Mouse (Mus musculus): ENCODE results near the gene Hist1h2ag.

Hist1h2ag gene

DNA sequence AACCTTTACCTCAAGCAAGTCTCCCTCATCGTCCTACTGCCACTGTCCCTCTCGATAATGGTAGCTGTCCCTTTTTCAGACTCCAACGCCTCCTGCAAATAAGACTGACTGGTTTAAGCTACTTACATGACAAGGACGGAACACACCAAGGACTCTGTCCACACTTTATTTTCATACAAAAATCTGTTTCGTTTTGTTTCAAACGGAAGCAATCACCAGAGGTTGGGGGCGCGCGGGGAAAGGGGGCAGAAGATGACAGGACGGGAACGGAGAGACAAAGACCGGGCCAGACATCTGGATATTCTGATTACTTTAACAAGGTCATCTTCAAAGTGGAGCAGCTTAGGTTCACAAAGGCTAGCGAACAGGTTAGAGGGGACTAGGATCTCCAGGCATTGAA lies 29.0 kb downstream of the Hist1h2ag start:
- no peak for DNase-seq (ENCODE audit: low read depth in 2 of 2, low spot score in 2 of 2)

GRCm38 (mm10) chr13:22009642-22010041 lies 33.1 kb downstream of the Hist1h2ag start, which contains the start of gene Prss16:
Gene Prss16 (minus strand): TSS chr13:22009742.
- DNase-seq (ENCODE audit: low read depth in 2 of 2, low spot score in 2 of 2) = no peak

DNA sequence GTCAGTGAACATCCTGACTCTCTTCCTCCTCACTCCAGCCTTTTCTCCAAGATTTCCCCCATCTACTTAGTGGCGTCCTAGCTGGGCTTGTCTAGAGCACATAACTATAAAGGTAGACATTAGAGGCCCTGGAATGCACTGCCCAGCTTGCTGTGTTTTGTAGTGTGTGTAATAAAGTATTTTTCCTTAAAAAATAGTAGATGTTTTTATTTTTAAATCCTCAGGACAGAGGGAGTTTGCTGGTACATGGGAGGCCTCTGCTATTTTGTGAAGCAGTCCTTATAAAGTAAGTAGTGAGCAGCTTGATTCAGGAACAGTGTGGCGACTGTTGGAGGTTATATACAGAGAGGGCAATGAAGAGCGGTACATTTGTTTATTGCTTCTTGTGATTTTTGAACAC lies 34.0 kb downstream of the Hist1h2ag start:
- DNase-seq (ENCODE audit: low read depth in 2 of 2, low spot score in 2 of 2) = no peak

DNA sequence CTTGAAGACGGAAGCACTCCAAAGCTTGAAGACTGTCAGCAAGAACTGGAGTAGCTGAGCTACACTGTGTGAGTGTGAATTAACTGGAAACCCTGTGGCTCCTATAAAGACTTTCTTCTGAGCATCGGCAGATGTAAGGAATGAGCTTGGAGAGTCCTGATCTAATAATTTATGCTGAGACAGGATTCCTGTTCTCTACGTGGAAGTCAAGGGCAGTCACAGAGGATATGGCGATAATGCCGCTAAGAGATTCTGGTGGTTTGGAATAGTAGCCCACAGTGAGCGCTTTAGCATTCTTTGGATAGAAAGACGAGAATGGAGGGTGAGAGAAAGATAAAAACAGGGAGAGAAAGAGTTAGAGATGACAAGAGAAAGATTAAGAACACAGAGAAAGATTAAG lies 34.9 kb downstream of the Hist1h2ag start:
- DNase-seq (ENCODE audit: low read depth in 2 of 2, low spot score in 2 of 2) = no peak

DNA sequence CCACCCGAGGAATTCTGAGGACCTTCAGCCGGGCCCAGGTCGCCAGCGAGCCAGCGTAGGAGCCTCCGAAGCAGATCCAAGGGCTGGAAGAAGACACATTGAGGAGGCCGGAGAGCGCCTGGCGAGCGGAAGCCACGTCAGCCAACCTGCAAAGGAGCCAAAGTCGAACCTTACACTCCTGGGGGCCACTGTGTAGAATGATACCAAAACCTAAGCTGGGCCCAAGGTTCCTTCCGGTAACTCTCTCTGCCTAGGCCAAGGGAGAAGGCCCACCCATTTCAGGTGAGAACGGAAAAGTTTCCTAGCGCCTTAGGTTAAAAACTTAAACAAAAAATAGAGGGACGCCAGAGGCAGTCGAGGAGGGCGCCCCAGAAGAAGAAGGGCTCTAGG lies 35.6 kb downstream of the Hist1h2ag start:
- DNase-seq (ENCODE audit: low read depth in 2 of 2, low spot score in 2 of 2) = no peak

- DNase-seq (ENCODE audit: low read depth in 2 of 2, low spot score in 2 of 2) = peak in 1 of 2 experiments; percentile 69
Measured at GRCm38 (mm10) chr13:22006334-22007120, 36.2 kb downstream of the Hist1h2ag start.

DNA sequence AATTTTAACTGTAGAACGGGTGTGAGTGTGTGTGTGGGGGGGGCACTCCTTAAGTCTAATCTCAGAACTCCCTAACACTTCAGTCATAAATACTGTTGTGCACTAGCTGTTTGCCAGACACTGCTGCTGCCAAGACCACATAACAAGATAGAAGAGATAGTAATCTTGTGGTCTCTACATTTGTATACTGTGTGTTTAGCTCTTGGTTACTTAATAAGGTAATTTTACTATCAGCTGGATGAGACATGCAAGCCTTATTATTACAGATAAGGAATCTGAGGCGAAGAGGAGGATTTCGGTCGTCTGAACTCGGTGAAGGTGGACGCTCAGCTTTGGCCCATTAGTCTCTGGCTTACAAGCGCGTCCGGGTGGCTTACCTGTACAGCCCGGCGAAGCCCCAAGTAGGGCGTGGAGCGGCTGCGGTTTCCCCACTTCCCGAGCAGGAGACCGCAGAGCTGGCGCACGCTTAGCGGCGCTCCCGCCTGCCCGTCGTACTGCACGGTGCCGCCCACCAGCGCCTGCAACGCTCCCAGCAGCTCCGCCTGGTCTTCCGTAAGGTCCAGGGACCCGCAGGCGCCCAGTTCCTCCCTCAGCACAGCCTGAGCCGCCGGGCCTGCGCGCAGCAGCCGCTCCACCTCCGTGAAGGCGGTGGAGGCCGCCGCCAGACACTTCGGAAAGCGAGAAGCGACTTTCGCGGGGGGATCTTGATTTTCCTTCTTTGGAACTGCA lies 37.0 kb downstream of the Hist1h2ag start:
- DNase-seq (ENCODE audit: low read depth in 2 of 2, low spot score in 2 of 2) = peak in 1 of 2 experiments; percentile 44

- peak in 1 of 2 experiments; percentile 46 for DNase-seq (ENCODE audit: low read depth in 2 of 2, low spot score in 2 of 2)
Measured at GRCm38 (mm10) chr13:22001823-22002222, 40.9 kb downstream of the Hist1h2ag start.

DNA sequence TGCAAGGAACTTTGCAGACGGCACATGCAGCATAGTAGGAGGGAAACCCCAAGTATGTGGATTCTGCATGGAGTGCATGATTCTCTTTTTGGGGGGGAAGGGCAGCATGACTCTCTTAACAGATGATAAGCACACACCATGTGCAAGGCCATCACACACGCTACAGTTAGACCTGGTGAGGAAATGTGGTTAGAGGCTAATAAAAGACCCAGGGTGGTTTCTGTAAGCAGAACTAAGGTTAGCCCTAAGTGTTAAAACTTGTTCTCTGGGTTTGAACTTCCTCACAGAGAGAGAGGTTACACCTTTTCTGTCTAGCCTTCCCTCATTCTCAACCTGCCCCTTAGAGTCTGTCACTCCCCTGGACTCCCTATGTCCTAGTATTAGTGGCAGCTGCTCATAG lies 41.4 kb downstream of the Hist1h2ag start:
- no peak for DNase-seq (ENCODE audit: low read depth in 2 of 2, low spot score in 2 of 2)

DNA sequence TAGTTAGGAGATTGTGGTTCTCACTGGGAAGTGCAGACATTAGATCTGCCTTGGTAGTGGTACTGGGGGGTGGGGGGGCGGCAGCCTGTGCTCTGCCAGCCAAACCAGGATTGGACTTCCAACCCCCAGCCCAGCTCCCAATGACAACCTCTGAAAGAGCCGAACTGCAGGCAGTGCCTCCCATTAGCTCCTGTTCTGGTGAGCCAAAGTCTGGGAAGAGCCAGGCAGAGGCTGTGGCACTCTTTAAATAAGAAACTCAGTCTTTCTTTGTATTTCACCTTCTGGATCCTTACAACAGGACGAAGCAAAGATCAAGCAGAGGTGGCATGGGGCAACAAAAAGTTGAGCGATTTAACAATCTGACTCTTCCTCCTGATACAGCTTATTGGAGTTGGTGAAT lies 43.6 kb downstream of the Hist1h2ag start:
- DNase-seq (ENCODE audit: low read depth in 2 of 2, low spot score in 2 of 2) = no peak

DNA sequence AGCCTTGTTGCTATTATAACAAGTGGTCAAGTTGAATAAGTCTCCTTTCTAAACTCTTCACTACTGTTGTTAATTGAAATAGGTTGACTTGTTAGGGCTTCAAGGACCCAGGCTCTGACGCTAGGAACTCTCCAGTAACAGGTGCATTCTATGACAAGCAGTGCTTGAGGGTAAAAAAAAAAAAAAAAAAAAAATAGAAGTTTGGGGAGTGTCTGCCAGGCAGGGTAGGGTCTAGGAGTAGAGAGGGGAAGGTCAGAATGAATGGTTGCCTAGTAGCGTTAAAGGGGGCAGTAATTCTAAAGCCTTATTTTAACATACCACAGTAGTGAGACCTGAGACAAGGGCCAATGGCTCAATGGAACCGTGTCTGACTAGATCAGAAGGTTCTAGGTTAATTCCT lies 44.3 kb downstream of the Hist1h2ag start:
- DNase-seq (ENCODE audit: low read depth in 2 of 2, low spot score in 2 of 2) = no peak

DNA sequence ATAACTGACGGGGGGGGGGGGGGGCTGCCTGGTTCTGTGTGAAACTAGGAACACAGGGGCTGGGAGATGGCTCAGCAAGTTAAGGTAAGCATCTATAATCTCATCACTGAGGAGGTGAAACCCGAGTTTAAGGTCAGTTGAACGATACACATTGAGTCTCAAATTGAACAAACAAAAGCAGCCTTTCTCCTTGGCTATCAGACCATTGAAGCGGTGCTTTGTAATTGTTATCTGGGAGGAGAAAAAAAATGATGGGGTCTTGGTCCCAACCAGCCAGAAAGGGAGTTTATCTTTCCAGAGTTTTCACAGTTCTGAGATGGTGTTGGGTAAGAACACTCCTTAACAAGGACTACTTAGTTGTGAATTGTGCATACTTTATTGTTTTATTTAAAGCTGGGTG lies 44.9 kb downstream of the Hist1h2ag start:
- DNase-seq (ENCODE audit: low read depth in 2 of 2, low spot score in 2 of 2) = no peak

DNA sequence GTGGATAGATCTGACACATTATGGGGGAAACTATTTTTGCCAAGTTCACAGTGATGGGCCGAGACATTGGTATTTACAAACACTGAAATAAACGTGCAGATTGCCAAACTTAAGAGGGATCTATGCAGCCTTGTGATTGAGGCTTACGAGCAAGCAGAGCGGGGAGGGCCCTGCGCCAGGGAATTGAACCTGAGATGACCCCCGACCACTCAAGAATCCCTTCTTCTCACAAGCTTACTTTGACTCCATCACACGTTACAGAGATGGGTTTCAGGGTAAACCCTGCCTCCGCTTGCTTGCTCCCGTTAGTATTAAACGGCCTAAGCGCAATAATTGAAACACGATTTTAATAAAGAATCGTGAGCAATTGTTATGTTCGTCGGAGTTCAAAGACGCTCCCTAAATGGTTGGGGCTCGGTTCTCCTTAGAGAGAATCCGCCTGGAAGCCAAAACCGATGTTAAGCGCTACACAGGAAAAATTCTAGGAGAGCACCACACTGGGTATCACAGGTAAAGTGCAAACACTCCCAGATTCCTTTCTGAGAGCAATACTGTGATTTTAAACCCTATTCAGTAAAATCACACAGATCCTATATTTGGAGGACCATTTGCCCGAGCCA lies 45.4 kb downstream of the Hist1h2ag start:
- DNase-seq (ENCODE audit: low read depth in 2 of 2, low spot score in 2 of 2) = no peak

GRCm38 (mm10) chr13:21996840-21997185 lies 45.9 kb downstream of the Hist1h2ag start:
- DNase-seq (ENCODE audit: low read depth in 2 of 2, low spot score in 2 of 2) = no peak

- no peak for DNase-seq (ENCODE audit: low read depth in 2 of 2, low spot score in 2 of 2)
Measured at GRCm38 (mm10) chr13:21996101-21996839, 46.5 kb downstream of the Hist1h2ag start.

DNA sequence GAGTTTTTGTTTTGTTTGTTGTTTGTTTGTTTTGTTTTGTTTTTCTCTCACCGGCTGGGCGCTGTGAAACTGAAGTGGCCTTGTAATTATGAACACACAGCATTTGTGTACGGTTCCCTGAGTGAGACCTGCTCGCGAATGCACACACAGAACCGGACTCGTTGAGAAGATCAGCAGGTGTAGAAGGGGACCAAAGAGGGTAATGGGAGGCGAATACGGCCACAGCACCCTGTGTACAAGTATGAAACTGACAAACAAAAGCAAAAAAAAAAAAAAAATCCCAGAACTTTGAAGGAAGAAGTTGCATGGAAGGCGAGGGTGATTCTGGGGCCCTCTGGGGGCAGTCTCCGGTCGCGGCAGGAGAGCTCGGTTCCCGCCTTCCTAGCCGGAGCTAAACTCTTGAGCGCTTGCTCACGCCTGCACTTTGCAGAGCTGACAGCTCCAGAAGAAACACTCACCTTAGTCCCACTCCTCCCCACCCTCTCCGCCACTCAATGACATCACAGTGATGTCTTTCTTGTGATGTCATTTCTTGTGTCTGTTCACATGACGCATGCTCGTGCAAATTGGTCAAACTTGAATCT lies 47.3 kb downstream of the Hist1h2ag start:
- DNase-seq (ENCODE audit: low read depth in 2 of 2, low spot score in 2 of 2) = peak in 1 of 2 experiments; percentile 33

DNA sequence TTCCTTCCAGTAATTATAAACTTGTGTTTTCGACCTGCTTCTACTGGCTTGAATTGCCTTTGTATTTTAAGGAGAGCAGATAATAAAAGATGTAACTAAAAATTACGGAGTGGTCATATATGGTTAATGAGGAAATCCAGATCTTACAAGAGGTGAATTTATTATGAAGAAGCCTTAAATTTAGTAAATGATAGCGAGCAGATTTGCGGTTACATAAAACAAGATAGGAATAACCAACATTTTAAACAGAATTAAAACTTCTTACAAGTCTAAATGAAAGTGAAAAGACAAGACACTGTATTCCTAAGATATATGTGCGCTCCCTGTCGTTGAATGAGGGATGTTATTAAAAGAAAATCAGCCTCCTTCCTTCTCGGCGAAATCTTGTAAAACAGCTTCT lies 47.8 kb downstream of the Hist1h2ag start:
- DNase-seq (ENCODE audit: low read depth in 2 of 2, low spot score in 2 of 2) = no peak

GRCm38 (mm10) chr13:21993957-21994738 lies 48.6 kb downstream of the Hist1h2ag start:
- peak in 1 of 2 experiments; percentile 36 for DNase-seq (ENCODE audit: low read depth in 2 of 2, low spot score in 2 of 2)

DNA sequence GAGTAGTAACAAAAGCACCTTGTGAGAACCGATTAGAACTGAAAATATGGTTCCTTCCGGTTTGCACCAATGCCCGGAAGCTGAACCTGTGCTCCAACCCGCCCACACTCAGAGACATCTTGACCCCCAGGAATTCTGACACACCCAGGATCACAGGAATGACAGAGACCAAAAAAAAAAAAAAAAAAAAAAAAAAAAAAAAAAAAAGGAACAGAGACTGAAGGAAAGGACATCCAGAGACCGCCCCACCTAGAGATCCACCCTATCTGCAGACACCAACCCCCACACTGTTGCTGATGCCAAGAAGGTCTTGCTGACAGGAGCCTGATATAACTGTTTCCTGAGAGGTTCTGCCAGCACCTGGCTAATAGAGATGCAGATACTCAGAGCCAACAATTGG lies 50.2 kb downstream of the Hist1h2ag start:
- no peak for DNase-seq (ENCODE audit: low read depth in 2 of 2, low spot score in 2 of 2)
